In genomic region chr6:128797185-128797905, GRCm38 (mm10) we compare ENCODE assay signal across 7 mouse cellular contexts. TPM values are rescaled to one million over a fixed set of nuclear protein-coding genes. Genes with fewer than 3 reads are reported as not detected.
DNase-seq lines count a peak whose midpoint lies in the region; ATAC-seq lines count a peak whose summit lies in the region.

No protein-coding gene starts in this region.

- no peak for DNase-seq in lung, postnatal 36 days
- DNase-seq in limb, embryonic 10.5 days (ENCODE audit: low spot score), result no peak
- DNase-seq in retina, embryonic 14.5 days (ENCODE audit: low spot score), result no peak

- no peak overlapping the region; the same call in 1 of the 2 replicates for H3K4me3 ChIP-seq in lung, embryonic 16.5 days (ENCODE audit: low read length)
- peak overlapping the region; percentile 57 for H3K4me3 ChIP-seq in forebrain, embryonic 12.5 days (replicated peaks)
- peak overlapping the region; percentile 61 for H3K4me3 ChIP-seq in limb, embryonic 10.5 days
- H3K4me3 ChIP-seq in stomach, embryonic 15.5 days (replicated peaks), result peak overlapping the region; percentile 67; the same call in 1 of the 2 replicates

- H3K9ac ChIP-seq in lung, embryonic 16.5 days (ENCODE audit: low read length), result no peak overlapping the region
- H3K9ac ChIP-seq in forebrain, embryonic 12.5 days, result no peak overlapping the region
- H3K9ac ChIP-seq in stomach, embryonic 15.5 days, result no peak overlapping the region

- H3K4me1 ChIP-seq in lung, embryonic 16.5 days (replicated peaks; ENCODE audit: control insufficient read depth, insufficient read depth, low read length), result peaks cover 7% of the 10 kb centered on the region; the same call in 1 of the 2 replicates
- H3K4me1 ChIP-seq in forebrain, embryonic 12.5 days, result peaks cover 9% of the 10 kb centered on the region
- peaks cover 14% of the 10 kb centered on the region for H3K4me1 ChIP-seq in limb, embryonic 10.5 days
- H3K4me1 ChIP-seq in stomach, embryonic 15.5 days, result peaks cover 7% of the 10 kb centered on the region

- no peaks in the 10 kb centered on the region for H3K36me3 ChIP-seq in lung, embryonic 16.5 days (ENCODE audit: control insufficient read depth, insufficient read depth, low read length)
- no peaks in the 10 kb centered on the region for H3K36me3 ChIP-seq in forebrain, embryonic 12.5 days (replicated peaks)
- H3K36me3 ChIP-seq in limb, embryonic 10.5 days, result no peaks in the 10 kb centered on the region
- no peaks in the 10 kb centered on the region for H3K36me3 ChIP-seq in stomach, embryonic 15.5 days

- H3K9me3 ChIP-seq in lung, embryonic 16.5 days (ENCODE audit: control insufficient read depth, low read length), result no peaks in the 10 kb centered on the region
- no peaks in the 10 kb centered on the region for H3K9me3 ChIP-seq in forebrain, embryonic 12.5 days
- no peaks in the 10 kb centered on the region for H3K9me3 ChIP-seq in limb, embryonic 10.5 days (replicated peaks)
- H3K9me3 ChIP-seq in stomach, embryonic 15.5 days, result no peaks in the 10 kb centered on the region

- WGBS in lung, embryonic 16.5 days, result 70% methylated on average over 12 of the region's 12 CpGs
- WGBS in forebrain, embryonic 12.5 days, result 76% methylated on average over 12 of the region's 12 CpGs
- 79% methylated on average over 12 of the region's 12 CpGs for WGBS in limb, embryonic 10.5 days
- 74% methylated on average over 12 of the region's 12 CpGs for WGBS in stomach, embryonic 15.5 days

- H3K27ac ChIP-seq in lung, embryonic 16.5 days (ENCODE audit: low read length), result peak overlapping the region; percentile 41; the same call in 1 of the 2 replicates
- no peak overlapping the region for H3K27ac ChIP-seq in forebrain, embryonic 12.5 days
- no peak overlapping the region for H3K27ac ChIP-seq in limb, embryonic 10.5 days
- H3K27ac ChIP-seq in stomach, embryonic 15.5 days, result no peak overlapping the region

- no peak overlapping the region; the same call in 1 of the 2 replicates for H3K4me2 ChIP-seq in lung, embryonic 16.5 days (ENCODE audit: low read depth, low read length)
- H3K4me2 ChIP-seq in forebrain, embryonic 12.5 days, result peak overlapping the region; percentile 59
- H3K4me2 ChIP-seq in stomach, embryonic 15.5 days, result peak overlapping the region; percentile 63

- no peak for ATAC-seq in lung, embryonic 16.5 days (ENCODE audit: low read depth)
- ATAC-seq in forebrain, embryonic 12.5 days (ENCODE audit: low FRiP score), result no peak
- no peak for ATAC-seq in stomach, embryonic 15.5 days (ENCODE audit: insufficient read depth, low FRiP score, low read depth)
- ATAC-seq in megakaryocyte, adult 5-6 weeks (ENCODE audit: poor library complexity, severe bottlenecking), result no peak

- H3K27me3 ChIP-seq in lung, embryonic 16.5 days (ENCODE audit: control insufficient read depth, insufficient read depth, low read depth, low read length), result no peaks in the 10 kb centered on the region
- no peaks in the 10 kb centered on the region for H3K27me3 ChIP-seq in forebrain, embryonic 12.5 days
- H3K27me3 ChIP-seq in limb, embryonic 10.5 days (ENCODE audit: low read depth, poor library complexity, severe bottlenecking), result no peaks in the 10 kb centered on the region
- no peaks in the 10 kb centered on the region for H3K27me3 ChIP-seq in stomach, embryonic 15.5 days (replicated peaks)

RNA-seq across cellular contexts. Expression of gene Klrb1c, which starts 8.3 kb away (rescaled TPM):
- 0.25 and 0.33 TPM in 2 replicates for polyA plus RNA-seq in lung, embryonic 16.5 days (2015; fragmentation: Nextera tagmentation; extraction: Ambion mirVana)
- polyA plus RNA-seq in forebrain, embryonic 12.5 days (2016; fragmentation: Nextera tagmentation; extraction: Ambion mirVana), result 0.08 TPM in 1 of 2 replicates, not detected in the other
- polyA plus RNA-seq in limb, embryonic 10.5 days (2016; fragmentation: Nextera tagmentation; extraction: Ambion mirVana), result not detected in 2 replicates
- 0.12 and 0.23 TPM in 2 replicates for polyA plus RNA-seq in stomach, embryonic 15.5 days (2015; fragmentation: Nextera tagmentation; extraction: Ambion mirVana)
- 4.7 and 10.0 TPM in 2 replicates for total RNA-seq in megakaryocyte, adult 5-6 weeks (2015)
- 6.8 and 8.4 TPM in 2 replicates for total RNA-seq in megakaryocyte, adult 5-6 weeks (2017)

RNA-seq across cellular contexts. Expression of gene Gm44511, which starts 28.8 kb away (rescaled TPM):
- not detected in 2 replicates for polyA plus RNA-seq in lung, embryonic 16.5 days (2015; fragmentation: Nextera tagmentation; extraction: Ambion mirVana)
- not detected in 2 replicates for polyA plus RNA-seq in forebrain, embryonic 12.5 days (2016; fragmentation: Nextera tagmentation; extraction: Ambion mirVana)
- polyA plus RNA-seq in limb, embryonic 10.5 days (2016; fragmentation: Nextera tagmentation; extraction: Ambion mirVana), result not detected in 2 replicates
- 0.21 TPM in 1 of 2 replicates, not detected in the other for polyA plus RNA-seq in stomach, embryonic 15.5 days (2015; fragmentation: Nextera tagmentation; extraction: Ambion mirVana)
- 2.7 TPM in 1 of 2 replicates, not detected in the other for total RNA-seq in megakaryocyte, adult 5-6 weeks (2015)
- total RNA-seq in megakaryocyte, adult 5-6 weeks (2017), result 3.4 TPM in 1 of 2 replicates, not detected in the other

RNA-seq across cellular contexts. Expression of gene Klrb1b, which starts 28.8 kb away (rescaled TPM):
- 0.29 and 0.33 TPM in 2 replicates for polyA plus RNA-seq in lung, embryonic 16.5 days (2015; fragmentation: Nextera tagmentation; extraction: Ambion mirVana)
- polyA plus RNA-seq in forebrain, embryonic 12.5 days (2016; fragmentation: Nextera tagmentation; extraction: Ambion mirVana), result not detected in 2 replicates
- not detected in 2 replicates for polyA plus RNA-seq in limb, embryonic 10.5 days (2016; fragmentation: Nextera tagmentation; extraction: Ambion mirVana)
- polyA plus RNA-seq in stomach, embryonic 15.5 days (2015; fragmentation: Nextera tagmentation; extraction: Ambion mirVana), result 0.35 and 0.60 TPM in 2 replicates
- total RNA-seq in megakaryocyte, adult 5-6 weeks (2015), result 4.5 and 11.2 TPM in 2 replicates
- 2.6 and 3.6 TPM in 2 replicates for total RNA-seq in megakaryocyte, adult 5-6 weeks (2017)
